Mouse (Mus musculus) liver, embryonic 14.5 days (tissue): Measurements from ENCODE around the gene Zfp710.

Experiments used
- CTCF ChIP-seq: IDR thresholded peaks from 2 replicates; pipeline ENCODE4 v1.5.1; 2016; ENCODE audit warnings: antibody characterized with exemption, low read depth, control low read depth
- EP300 ChIP-seq: IDR thresholded peaks from 2 replicates; pipeline ENCODE4 v1.6.1; 2016; ENCODE audit warnings: antibody characterized with exemption, low read depth

- TF ChIP-seq CTCF: no peak
- no peak for TF ChIP-seq EP300
These were observed 42.3 kb downstream of the Zfp710 start for GRCm38 (mm10) chr7:80066675-80067455.
